Mouse (Mus musculus): ENCODE data around the gene Cdx2. TPM values are rescaled to one million over a fixed set of nuclear protein-coding genes. Genes with fewer than 3 reads are reported as not detected.

The Cdx2 gene
- total and polyA plus RNA-seq, 3 experiments = not detected

DNA sequence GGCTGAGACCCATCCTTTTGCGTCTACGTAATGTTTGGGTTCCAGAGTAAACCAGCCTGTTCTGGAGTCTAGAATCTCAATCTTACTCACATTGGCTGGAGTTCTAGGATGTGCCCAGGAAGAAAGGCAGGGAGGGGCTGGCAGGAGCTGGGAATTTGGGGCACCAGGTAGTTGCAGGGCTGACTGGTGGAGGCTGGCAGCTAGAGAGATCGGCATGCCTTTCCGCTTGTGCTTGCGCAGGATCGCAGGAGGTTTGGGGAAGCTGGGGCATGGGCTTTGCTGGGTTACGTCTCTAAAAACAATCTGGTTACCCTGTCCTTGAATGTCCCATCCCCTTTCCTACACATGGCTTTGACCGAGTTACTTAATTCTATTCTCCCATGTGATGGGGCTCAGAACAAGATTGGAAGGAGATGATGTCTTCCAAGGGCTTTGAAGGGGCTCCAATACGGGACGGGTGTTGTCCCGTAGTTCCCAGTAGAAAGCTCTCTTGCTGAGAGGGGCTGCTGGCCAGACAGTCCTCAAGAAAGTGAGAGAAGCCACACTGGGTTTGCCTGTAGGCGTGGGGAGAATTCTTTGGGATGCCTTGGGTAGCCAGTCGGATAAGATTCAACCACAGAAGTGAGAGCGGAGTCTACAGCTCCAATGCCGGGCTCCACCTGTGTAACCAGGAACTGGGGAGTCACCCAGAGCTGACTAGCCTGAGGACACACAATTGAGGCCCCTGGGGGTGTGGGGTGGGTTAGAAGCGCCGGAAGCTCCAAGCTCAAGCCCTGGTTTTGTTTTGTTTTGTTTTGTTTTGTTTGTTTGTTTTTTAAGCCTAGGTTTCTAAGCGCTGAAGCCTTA, 30.1 kb downstream of the Cdx2 start:
- no peak for DNase-seq
- Histone ChIP-seq H3K27me3 (ENCODE audit: control insufficient read depth, insufficient read depth, low read length) (peaks cover 19% of the 10 kb centered on the region), H3K79me2 (replicated peaks; ENCODE audit: control insufficient read depth, insufficient read depth, low read length) (no peaks in the 10 kb centered on the region), H3K27ac (no peak overlapping the region), H3K36me3 (ENCODE audit: control insufficient read depth, insufficient read depth, low read length) (no peaks in the 10 kb centered on the region), H3K4me1 (ENCODE audit: control insufficient read depth, insufficient read depth, low read length) (no peaks in the 10 kb centered on the region), H3K9ac (ENCODE audit: low read depth, low read length) (no peak overlapping the region), H3K4me3 (no peak overlapping the region)
- intact Hi-C loops (cut with DNase I) = no loop called here
- WGBS = 3% methylated on average over 18 of the region's 18 CpGs
- no peak for TF ChIP-seq CTCF (IDR thresholded peaks at IDR 0.05)
- TF ChIP-seq POLR2A (IDR thresholded peaks at IDR 0.05; ENCODE audit: insufficient read depth, low read depth, low read length) = no peak
- no peak for TF ChIP-seq EP300 (IDR thresholded peaks at IDR 0.05; ENCODE audit: insufficient read depth, low read depth, low read length)

GRCm38 (mm10) chr5:147275761-147276160, 31.3 kb downstream of the Cdx2 start:
- no peak overlapping the region for H3K4me3 ChIP-seq
- intact Hi-C loops (cut with DNase I) = no loop called here
- no peak overlapping the region for H3K27ac ChIP-seq
- no peaks in the 10 kb centered on the region for H3K79me2 ChIP-seq (replicated peaks; ENCODE audit: control insufficient read depth, insufficient read depth, low read length)
- TF ChIP-seq EP300 (IDR thresholded peaks at IDR 0.05; ENCODE audit: insufficient read depth, low read depth, low read length) = no peak
- TF ChIP-seq CTCF (IDR thresholded peaks at IDR 0.05) = no peak
- no peak for TF ChIP-seq POLR2A (IDR thresholded peaks at IDR 0.05; ENCODE audit: insufficient read depth, low read depth, low read length)
- 12% methylated on average over 3 of the region's 3 CpGs for WGBS
- H3K9ac ChIP-seq (ENCODE audit: low read depth, low read length) = no peak overlapping the region
- no peak for DNase-seq
- H3K27me3 ChIP-seq (ENCODE audit: control insufficient read depth, insufficient read depth, low read length) = peaks cover 21% of the 10 kb centered on the region
- no peaks in the 10 kb centered on the region for H3K4me1 ChIP-seq (ENCODE audit: control insufficient read depth, insufficient read depth, low read length)
- no peaks in the 10 kb centered on the region for H3K36me3 ChIP-seq (ENCODE audit: control insufficient read depth, insufficient read depth, low read length)

GRCm38 (mm10) chr5:147274174-147275141, 32.6 kb downstream of the Cdx2 start:
- no peak overlapping the region for H3K4me3 ChIP-seq
- H3K9ac ChIP-seq (ENCODE audit: low read depth, low read length) = no peak overlapping the region
- no peaks in the 10 kb centered on the region for H3K4me1 ChIP-seq (ENCODE audit: control insufficient read depth, insufficient read depth, low read length)
- TF ChIP-seq POLR2A (IDR thresholded peaks at IDR 0.05; ENCODE audit: insufficient read depth, low read depth, low read length) = no peak
- no peak for TF ChIP-seq CTCF (IDR thresholded peaks at IDR 0.05)
- no peak for TF ChIP-seq EP300 (IDR thresholded peaks at IDR 0.05; ENCODE audit: insufficient read depth, low read depth, low read length)
- H3K27ac ChIP-seq = no peak overlapping the region
- H3K79me2 ChIP-seq (replicated peaks; ENCODE audit: control insufficient read depth, insufficient read depth, low read length) = no peaks in the 10 kb centered on the region
- H3K36me3 ChIP-seq (ENCODE audit: control insufficient read depth, insufficient read depth, low read length) = no peaks in the 10 kb centered on the region
- H3K27me3 ChIP-seq (ENCODE audit: control insufficient read depth, insufficient read depth, low read length) = peaks cover 25% of the 10 kb centered on the region
- 3% methylated on average over 48 of the region's 48 CpGs for WGBS
- DNase-seq = no peak
- intact Hi-C loops (cut with DNase I) = no loop called here

- H3K79me2 ChIP-seq (replicated peaks; ENCODE audit: control insufficient read depth, insufficient read depth, low read length) = no peaks in the 10 kb centered on the region
- intact Hi-C loops (cut with DNase I) = no loop called here
- no peak overlapping the region for H3K9ac ChIP-seq (ENCODE audit: low read depth, low read length)
- no peaks in the 10 kb centered on the region for H3K4me1 ChIP-seq (ENCODE audit: control insufficient read depth, insufficient read depth, low read length)
- H3K4me3 ChIP-seq = no peak overlapping the region
- H3K27ac ChIP-seq = no peak overlapping the region
- whole genome bisulfite sequencing = 10% methylated on average over 10 of the region's 10 CpGs
- H3K36me3 ChIP-seq (ENCODE audit: control insufficient read depth, insufficient read depth, low read length) = no peaks in the 10 kb centered on the region
- no peak for TF ChIP-seq EP300 (IDR thresholded peaks at IDR 0.05; ENCODE audit: insufficient read depth, low read depth, low read length)
- TF ChIP-seq CTCF (IDR thresholded peaks at IDR 0.05) = no peak
- no peak for TF ChIP-seq POLR2A (IDR thresholded peaks at IDR 0.05; ENCODE audit: insufficient read depth, low read depth, low read length)
- DNase-seq = no peak
- peaks cover 29% of the 10 kb centered on the region for H3K27me3 ChIP-seq (ENCODE audit: control insufficient read depth, insufficient read depth, low read length)
Measured at GRCm38 (mm10) chr5:147272808-147273345, 34.2 kb downstream of the Cdx2 start.

DNA sequence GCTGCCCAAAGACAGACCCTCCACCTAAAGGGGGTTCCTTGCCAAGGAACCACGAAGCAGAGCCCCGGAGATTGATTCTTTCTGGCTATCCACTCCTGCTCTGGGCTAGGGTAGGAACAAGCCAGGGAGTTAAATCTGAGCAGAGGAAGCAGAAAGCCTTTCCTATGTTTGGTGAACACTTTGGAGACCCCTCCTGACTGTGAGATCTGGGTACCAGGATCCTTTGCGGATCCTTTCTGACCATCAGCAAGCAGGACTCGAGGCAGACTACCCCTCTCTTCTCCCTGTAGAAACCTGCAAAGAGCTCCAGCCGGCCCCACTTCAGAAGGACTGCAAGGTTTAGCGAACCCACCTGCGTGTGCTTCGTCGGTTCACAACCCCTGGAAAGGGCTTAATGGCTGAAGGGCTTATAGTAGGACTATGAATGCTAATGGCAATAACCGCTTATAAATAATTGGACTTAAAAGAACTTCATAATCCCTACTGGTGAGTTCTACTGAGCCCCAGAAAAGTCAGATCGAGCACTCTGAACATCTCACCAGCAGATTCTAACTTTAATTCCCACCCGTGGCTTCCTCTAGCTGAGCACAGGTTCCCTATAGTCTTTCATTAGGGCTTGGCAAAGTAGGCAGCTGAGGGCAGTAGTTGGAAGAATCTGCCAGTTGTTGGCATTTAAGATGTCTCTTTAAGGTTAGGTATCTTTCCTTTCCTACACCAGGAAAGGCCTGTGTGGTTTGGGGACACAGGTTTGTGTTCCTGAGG, 34.8 kb downstream of the Cdx2 start:
- no peak for DNase-seq
- Histone ChIP-seq H3K4me1 (ENCODE audit: control insufficient read depth, insufficient read depth, low read length) (no peaks in the 10 kb centered on the region), H3K36me3 (ENCODE audit: control insufficient read depth, insufficient read depth, low read length) (no peaks in the 10 kb centered on the region), H3K27me3 (ENCODE audit: control insufficient read depth, insufficient read depth, low read length) (peaks cover 27% of the 10 kb centered on the region), H3K79me2 (replicated peaks; ENCODE audit: control insufficient read depth, insufficient read depth, low read length) (no peaks in the 10 kb centered on the region), H3K27ac (no peak overlapping the region), H3K4me3 (no peak overlapping the region), H3K9ac (ENCODE audit: low read depth, low read length) (no peak overlapping the region)
- 19% methylated on average over 12 of the region's 12 CpGs for WGBS
- TF ChIP-seq CTCF (IDR thresholded peaks at IDR 0.05) (no peak), POLR2A (IDR thresholded peaks at IDR 0.05; ENCODE audit: insufficient read depth, low read depth, low read length) (no peak), EP300 (IDR thresholded peaks at IDR 0.05; ENCODE audit: insufficient read depth, low read depth, low read length) (no peak)
- intact Hi-C loops (cut with DNase I) = no loop called here

Measured in heart, adult 2 months (tissue).